Mouse (Mus musculus) G1E (cell line): ENCODE data around the gene Bex6.

ENCODE experiments used
- CTCF ChIP-seq: IDR thresholded peaks from 2 replicates; pipeline ENCODE4 v1.5.1; 2012; ENCODE audit warnings: low read depth, low read length, inconsistent platforms, mixed read lengths
- GATA1 ChIP-seq: IDR thresholded peaks from 2 replicates; pipeline ENCODE4 v1.6.1; 2012; ENCODE audit warnings: borderline replicate concordance, low read length, inconsistent platforms, mixed read lengths
- TAL1 ChIP-seq: conservative IDR thresholded peaks from 2 replicates; pipeline ENCODE4 v1.6.1; 2012; ENCODE audit warnings: low read depth, low read length, inconsistent platforms, mixed read lengths

- TF ChIP-seq CTCF (no peak), TAL1 (no peak), GATA1 (no peak)
Measured at GRCm38 (mm10) chr16:32200256-32201003, 20.8 kb downstream of the Bex6 start.
